Mouse (Mus musculus) kidney, postnatal 10 days (tissue): ENCODE data around the gene Gm4846.
"Not testable (repeated sequence)": the region's sequence is repeated elsewhere in the genome, so short reads cannot be mapped to it uniquely, and the experiment has no call there.

Experiments used
- DNase-seq: peaks from one replicate; pipeline ENCODE4 v3.0.0; 2021; ENCODE audit warnings: mixed read lengths

The Gm4846 gene

GRCm38 (mm10) chr1:166497488-166497887, at the start of gene Gm4846:
Gene Gm4846 (minus strand): TSS chr1:166497588.
- DNase-seq = not testable (repeated sequence)

DNA sequence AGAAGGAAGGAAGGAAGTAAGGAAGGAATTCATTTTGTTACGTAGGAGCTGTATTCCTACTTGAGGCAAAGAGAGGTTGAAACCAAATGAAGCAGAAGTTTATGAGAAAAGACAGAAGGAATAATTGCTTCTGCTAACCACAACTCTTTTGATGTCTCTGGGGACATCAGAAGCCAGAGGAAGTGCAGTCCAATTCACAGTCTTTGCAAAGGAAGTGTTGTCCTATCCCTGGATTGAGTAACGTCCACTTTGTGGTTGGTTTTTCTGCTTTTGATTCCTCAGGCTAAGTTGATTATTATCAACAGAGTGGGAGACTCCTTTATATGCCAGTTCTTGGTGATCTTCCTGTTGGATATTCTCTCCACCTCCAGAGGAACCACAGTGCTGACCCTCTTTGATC, 34.1 kb upstream of the Gm4846 start:
- not testable (repeated sequence) for DNase-seq

- DNase-seq = not testable (repeated sequence)
Observed at GRCm38 (mm10) chr1:166524709-166525108, 27.3 kb upstream of the Gm4846 start.

- DNase-seq = not testable (repeated sequence)
Observed at GRCm38 (mm10) chr1:166519626-166520025, 22.2 kb upstream of the Gm4846 start.

- no peak for DNase-seq
Observed at GRCm38 (mm10) chr1:166516556-166516955, 19.2 kb upstream of the Gm4846 start.

GRCm38 (mm10) chr1:166504206-166504605, 6.8 kb upstream of the Gm4846 start:
- not testable (repeated sequence) for DNase-seq

DNA sequence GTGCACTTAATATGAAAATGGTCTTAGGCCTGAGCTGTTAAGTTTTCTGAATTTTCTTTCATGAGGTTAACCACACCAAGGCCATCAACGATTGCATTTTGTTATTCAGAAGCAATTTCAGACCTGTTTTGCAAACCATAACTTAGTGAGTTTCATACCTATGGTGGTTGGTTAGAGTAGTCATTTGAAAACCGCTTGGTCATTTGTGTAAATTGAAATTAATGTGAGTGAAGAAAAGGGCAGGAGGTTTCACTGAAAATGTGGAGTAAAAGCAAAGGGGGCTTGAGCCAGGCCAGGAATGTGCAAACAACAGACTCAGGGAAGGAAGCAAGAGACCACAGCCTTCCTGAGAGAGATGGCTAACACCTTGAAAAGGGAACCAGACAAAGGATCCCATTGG, 17.9 kb downstream of the Gm4846 start:
- no peak for DNase-seq

GRCm38 (mm10) chr1:166467172-166467571, 30.2 kb downstream of the Gm4846 start:
- DNase-seq = no peak

GRCm38 (mm10) chr1:166462544-166462943, 34.8 kb downstream of the Gm4846 start:
- no peak for DNase-seq

DNA sequence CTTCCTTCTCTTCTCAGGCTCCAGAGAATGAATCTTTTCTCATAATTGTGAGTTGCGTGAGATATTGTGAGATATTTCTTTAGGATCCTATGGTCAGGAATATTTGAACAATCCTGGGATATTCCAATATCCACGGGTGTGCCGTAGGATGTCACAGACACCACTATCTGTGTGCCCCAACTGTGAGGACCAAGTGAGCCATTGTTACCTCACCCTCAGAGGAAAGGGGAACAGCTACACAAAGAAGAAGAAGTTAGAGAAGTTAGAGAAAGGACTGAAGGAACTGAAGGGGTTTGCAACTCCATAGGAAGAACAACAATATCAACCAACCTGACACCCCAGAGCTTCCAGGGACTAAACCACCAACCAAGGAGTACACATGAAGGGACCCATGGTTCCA, 55.4 kb downstream of the Gm4846 start:
- no peak for DNase-seq

DNA sequence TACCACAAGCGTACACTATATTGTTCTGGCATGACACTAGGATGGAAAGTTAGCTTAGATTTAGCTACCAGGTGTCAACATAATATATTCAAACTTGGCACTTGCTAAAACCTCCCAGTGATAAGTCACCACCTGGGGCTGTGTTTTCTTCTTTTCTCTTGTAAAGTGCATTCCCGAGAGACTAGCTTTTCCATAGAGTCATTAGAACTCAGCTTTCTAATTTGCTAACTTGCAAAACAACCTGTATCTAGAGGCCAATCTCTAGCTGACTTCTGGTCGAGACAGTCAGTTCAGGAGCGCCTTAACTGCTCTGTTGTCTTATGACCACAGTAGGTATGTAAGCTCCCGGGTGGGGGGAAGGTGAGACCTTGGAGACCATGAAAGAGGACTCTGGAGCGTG, 58.0 kb downstream of the Gm4846 start:
- no peak for DNase-seq
